Mouse (Mus musculus): ENCODE measurements around the gene Olfr159.

- TF ChIP-seq POLR2A (IDR thresholded peaks at IDR 0.05; ENCODE audit: low read depth, low read length) (no peak), CTCF (IDR thresholded peaks at IDR 0.05; ENCODE audit: extremely low read depth, insufficient read length, insufficient replicate concordance, low read depth, low read length) (peak; percentile 44; the same call in 1 of the 2 replicates)
Measured at GRCm38 (mm10) chr4:43760460-43760859, 10.3 kb downstream of the Olfr159 start.
